Mouse (Mus musculus): ENCODE results near the gene Tnfrsf26.
A peak's percentile ranks its signal among the peaks of the same experiment; 100 is the strongest.

- TF ChIP-seq CTCF (IDR thresholded peaks at IDR 0.05; ENCODE audit: low read depth), result peak; percentile 55
- no peak for TF ChIP-seq EP300 (optimal IDR thresholded peaks at IDR 0.05)
These were observed 26.8 kb downstream of the Tnfrsf26 start for GRCm38 (mm10) chr7:143601705-143602104.

Data from stomach, postnatal 0 days (tissue).